Mouse (Mus musculus): ENCODE data around the gene Dbh.

- TF ChIP-seq CTCF (IDR thresholded peaks at IDR 0.05; ENCODE audit: borderline replicate concordance, control insufficient read depth, extremely low read depth, insufficient read depth, low read length, poor library complexity) (peak; percentile 4; the same call in 1 of the 2 replicates), POLR2A (IDR thresholded peaks at IDR 0.05; ENCODE audit: control insufficient read depth, extremely low read depth, insufficient read depth, low read length, poor library complexity) (no peak)
Measured at GRCm38 (mm10) chr2:27210676-27211210, 45.7 kb downstream of the Dbh start.
